In the genomic region with DNA sequence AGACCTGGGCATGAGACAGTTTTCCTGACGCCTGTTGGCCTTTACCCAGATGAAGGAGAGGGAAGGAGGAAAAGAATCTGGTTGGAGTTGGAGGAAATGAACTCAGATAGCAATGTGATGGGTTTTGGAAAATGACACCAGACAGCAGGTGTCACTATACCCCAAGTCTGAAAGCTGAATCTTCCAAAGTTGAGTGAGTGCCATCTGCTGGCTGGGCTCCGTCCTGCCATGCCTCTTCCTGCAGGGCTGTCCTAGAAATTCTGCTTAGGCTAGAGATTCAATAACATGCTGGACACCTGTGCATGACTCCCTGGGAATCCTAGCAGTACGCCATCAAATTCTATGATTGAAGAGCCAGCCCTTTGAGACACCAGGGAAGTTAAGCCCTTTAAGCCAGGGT, we compare ENCODE assay signal across 9 mouse cellular contexts. TPM values are rescaled to one million over a fixed set of nuclear protein-coding genes. Genes with fewer than 3 reads are reported as not detected.
A peak's percentile ranks its signal among the peaks of the same experiment; 100 is the strongest.
DNase-seq lines count a peak whose midpoint lies in the region; ATAC-seq and TF ChIP-seq lines count a peak whose summit lies in the region.
"Had no signal": no experiment of that assay in that cellular context is flagged by ENCODE, and none has a peak within 500 bp of the region (broad histone marks: within the 10 kb centered on the region; RNA-seq: fewer than 3 reads in every experiment).

No protein-coding gene starts in this region.

- WGBS in hindbrain, postnatal 0 days = 9% methylated on average over 3 of the region's 3 CpGs

- no peak overlapping the region for H3K4me3 ChIP-seq in hindbrain, postnatal 0 days (ENCODE audit: low read length)
- H3K4me3 ChIP-seq in left cerebral cortex, adult 2 months = no peak overlapping the region
- H3K4me3 ChIP-seq: neural tube, embryonic 12.5 days had no signal

- no peaks in the 10 kb centered on the region for H3K27me3 ChIP-seq in hindbrain, postnatal 0 days (ENCODE audit: insufficient read depth, low read length)
- H3K27me3 ChIP-seq: neural tube, embryonic 12.5 days had no signal

- peak; percentile 76; the same call in 1 of the 2 replicates for ATAC-seq in hindbrain, postnatal 0 days
- ATAC-seq in megakaryocyte progenitor cell, adult 5-6 weeks (replicated peaks; ENCODE audit: poor library complexity) = peak; percentile 100

- H3K9me3 ChIP-seq in hindbrain, postnatal 0 days (ENCODE audit: low read length) = no peaks in the 10 kb centered on the region
- H3K9me3 ChIP-seq: neural tube, embryonic 12.5 days had no signal

- no peak overlapping the region for H3K4me2 ChIP-seq in hindbrain, postnatal 0 days (ENCODE audit: low read depth, low read length)
- H3K4me2 ChIP-seq: neural tube, embryonic 12.5 days had no signal

- intact Hi-C loops in left cerebral cortex, adult 2 months (cut with DNase I) = loop anchor here (1.0 kb wide), 1 partner anchor 207 kb away; no protein-coding TSS in a partner anchor

- DNase-seq in R1 (ENCODE audit: low read depth, low spot score) = peak; percentile 87
- DNase-seq in cerebellum, adult 9-10 months = peak; percentile 80
- peak; percentile 37 to 76 for DNase-seq in frontal cortex, postnatal 10 days (ENCODE audit: low spot score in 2 of 2)
- DNase-seq in hindbrain, postnatal 0 days (ENCODE audit: low spot score) = peak; percentile 89
- peak; percentile 79 to 86 for DNase-seq in left cerebral cortex, adult 2 months (ENCODE audit: extremely low spot score in 1 of 2, low spot score in 2 of 2)
- peak; percentile 82 for DNase-seq in right cerebral cortex, postnatal 14 days
- DNase-seq in yolk sac, embryonic 10.5 days (ENCODE audit: low spot score) = peak; percentile 65

- no peak overlapping the region for H3K27ac ChIP-seq in hindbrain, postnatal 0 days
- H3K27ac ChIP-seq in left cerebral cortex, adult 2 months = no peak overlapping the region
- H3K27ac ChIP-seq: neural tube, embryonic 12.5 days had no signal

- H3K9ac ChIP-seq in hindbrain, postnatal 0 days (replicated peaks; ENCODE audit: low read length) = no peak overlapping the region
- H3K9ac ChIP-seq: neural tube, embryonic 12.5 days had no signal

- TF ChIP-seq CTCF in hindbrain, postnatal 0 days (IDR thresholded peaks at IDR 0.05; ENCODE audit: low read depth) = peak; percentile 97
- no peak; the same call in none of the 2 replicates for TF ChIP-seq CTCF in left cerebral cortex, adult 2 months (IDR thresholded peaks at IDR 0.05)

- no peaks in the 10 kb centered on the region for H3K4me1 ChIP-seq in hindbrain, postnatal 0 days (ENCODE audit: insufficient read depth, low read length)
- H3K4me1 ChIP-seq: neural tube, embryonic 12.5 days had no signal

- no peaks in the 10 kb centered on the region for H3K36me3 ChIP-seq in hindbrain, postnatal 0 days (ENCODE audit: insufficient read depth, low read length)
- H3K36me3 ChIP-seq: neural tube, embryonic 12.5 days had no signal

RNA-seq across cellular contexts. Expression of gene Olfml2b, which starts 11.9 kb away (rescaled TPM):
- 7.1 and 7.3 TPM in 2 replicates for total RNA-seq in hindbrain, postnatal 0 days (2014; rRNA removed)
- 2.7 and 3.9 TPM in 2 replicates for polyA plus RNA-seq in hindbrain, postnatal 0 days (2015; fragmentation: Nextera tagmentation; extraction: Ambion mirVana)
- total RNA-seq in left cerebral cortex, adult 2 months (2021) = 1 to 10 TPM; 2.9 to 3.2 TPM
- total RNA-seq in megakaryocyte progenitor cell, adult 5-6 weeks (2015) = 0.67 and 1.3 TPM in 2 replicates
- total RNA-seq in megakaryocyte progenitor cell, adult 5-6 weeks (2017) = 1.8 and 2.0 TPM in 2 replicates

RNA-seq across cellular contexts. Expression of gene Nos1ap, which starts 42.7 kb away (rescaled TPM):
- 10.1 and 29.9 TPM in 2 replicates for total RNA-seq in hindbrain, postnatal 0 days (2014; rRNA removed)
- polyA plus RNA-seq in hindbrain, postnatal 0 days (2015; fragmentation: Nextera tagmentation; extraction: Ambion mirVana) = 12.4 and 14.9 TPM in 2 replicates
- total RNA-seq in left cerebral cortex, adult 2 months (2021) = 100 to 1,000 TPM; 197 to 233 TPM
- total RNA-seq in megakaryocyte progenitor cell, adult 5-6 weeks (2015) = 9.9 and 12.4 TPM in 2 replicates
- total RNA-seq in megakaryocyte progenitor cell, adult 5-6 weeks (2017) = 5.8 and 10.3 TPM in 2 replicates
